Mouse (Mus musculus): ENCODE results near the gene Scgb1b10. TPM values are rescaled to one million over a fixed set of nuclear protein-coding genes. Genes with fewer than 3 reads are reported as not detected.

Scgb1b10 gene
- polyA plus RNA-seq (2017; shearing (Covaris generic)): not detected

DNA sequence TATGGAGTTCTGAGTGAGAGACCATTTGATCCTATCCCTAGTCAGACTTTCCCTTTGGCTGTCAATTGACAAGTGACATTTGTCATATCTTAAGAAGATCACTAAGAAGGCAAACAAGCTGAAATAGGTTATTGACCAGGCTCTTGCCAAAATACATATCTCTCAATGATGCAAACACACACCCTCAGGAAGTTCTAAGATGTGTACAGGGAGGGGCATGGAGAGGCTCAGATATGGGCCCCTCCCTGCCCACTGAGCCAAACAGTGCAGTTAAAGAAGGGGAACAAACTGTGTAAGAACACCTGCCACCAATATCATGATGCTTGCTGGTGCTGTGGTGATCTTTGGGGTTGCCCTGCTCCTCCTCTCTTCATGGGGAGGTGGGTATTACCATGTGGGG, at the start of gene Scgb1b10:
Gene Scgb1b10, plus strand, starts transcription at position 301 of the 400 bp plus-strand sequence.

Other genes starting within 250 kb of the Scgb1b10 start
- not detected for gene Scgb2b11, start 110.3 kb downstream of the Scgb1b10 start, polyA plus RNA-seq (2017; shearing (Covaris generic))
- gene Scgb1b11, start 122.0 kb downstream of the Scgb1b10 start, polyA plus RNA-seq (2017; shearing (Covaris generic)): not detected
- gene Scgb2b12, start 226.4 kb downstream of the Scgb1b10 start, polyA plus RNA-seq (2017; shearing (Covaris generic)): not detected
- gene Scgb1b12, start 233.3 kb downstream of the Scgb1b10 start, polyA plus RNA-seq (2017; shearing (Covaris generic)): not detected